Mouse (Mus musculus): ENCODE results near the gene Rnf212.
"Not testable (repeated sequence)": the region's sequence is repeated elsewhere in the genome, so short reads cannot be mapped to it uniquely, and the experiment has no call there.

Rnf212 gene

DNA sequence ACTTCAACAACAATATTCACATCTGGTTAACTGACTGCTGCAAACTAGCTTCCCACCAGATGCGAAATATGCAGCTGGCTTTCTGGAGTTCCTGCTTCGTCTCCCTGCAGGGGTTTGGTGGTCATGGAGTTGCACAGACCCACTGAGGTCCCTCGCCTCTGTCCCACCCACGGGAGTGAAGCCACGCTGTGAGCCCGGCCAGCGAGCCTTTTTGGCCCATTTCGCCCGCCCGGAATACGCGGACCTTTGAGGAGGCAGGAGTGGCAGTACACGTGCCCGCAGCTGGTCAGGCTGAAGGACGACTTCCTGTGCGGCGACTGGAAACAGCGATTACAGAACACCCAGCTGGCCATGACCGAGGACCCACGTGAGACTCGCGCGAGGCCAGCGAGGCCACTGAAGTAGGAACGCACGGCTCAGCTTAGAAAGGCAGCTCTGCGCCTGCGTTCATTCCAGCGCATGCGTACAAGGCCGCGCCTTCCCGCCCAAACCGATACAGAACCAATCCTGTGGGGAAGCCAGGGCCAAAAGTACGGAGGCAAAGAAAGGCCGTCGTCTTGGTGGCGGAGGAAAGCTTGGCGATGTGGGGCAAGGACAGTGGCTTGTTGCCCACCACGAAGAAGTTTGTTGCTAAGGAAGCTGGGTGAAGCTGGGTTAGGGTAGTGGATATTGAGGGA lies at the start of gene Rnf212:
Rnf212 (minus strand) TSS at position 353 of the 677 bp plus-strand sequence.
- DNase-seq = peak in 1 of 2 experiments; percentile 1

DNA sequence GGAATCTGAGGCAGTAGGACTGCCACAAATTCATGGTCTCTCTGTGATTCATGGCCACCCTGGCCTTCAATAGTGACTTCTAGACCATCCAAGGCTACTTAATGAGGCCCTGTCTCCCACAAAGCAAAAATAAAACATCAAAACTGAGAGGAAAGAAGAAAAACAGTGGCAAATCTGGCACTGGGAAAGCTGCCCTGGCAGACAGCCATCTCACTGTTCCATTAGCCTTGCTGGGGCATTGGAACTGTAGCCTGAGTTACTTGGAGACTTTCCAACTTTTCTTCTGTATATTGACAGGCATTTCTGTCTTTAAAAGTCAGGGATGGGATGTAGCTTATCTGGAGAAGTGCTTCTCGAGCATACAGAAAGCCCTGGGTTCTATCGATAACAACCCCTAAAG lies 48.5 kb upstream of the Rnf212 start:
- DNase-seq = peak; percentile 54 to 64

DNA sequence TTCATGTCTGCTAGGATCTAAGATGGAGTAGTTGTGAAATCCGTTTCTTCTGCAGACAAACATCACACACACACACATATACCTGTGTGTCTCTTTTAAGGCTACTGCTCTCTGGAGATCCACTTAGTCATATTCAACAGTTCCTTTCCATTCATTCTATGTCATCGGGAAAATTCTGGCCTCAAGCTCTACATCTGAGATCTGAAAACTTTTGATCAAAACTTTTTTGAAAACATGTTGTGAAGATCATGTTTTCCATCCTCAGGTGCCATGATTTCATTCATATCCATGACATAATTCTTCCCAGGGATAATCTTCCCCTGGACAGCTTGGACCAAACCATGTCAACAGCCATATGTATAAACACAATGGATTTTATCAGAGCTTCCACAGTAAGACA lies 34.0 kb upstream of the Rnf212 start, which contains the start of gene Vmn2r8:
Vmn2r8 (minus strand) TSS at position 101 of the 400 bp plus-strand sequence.
- DNase-seq = not testable (repeated sequence)

DNA sequence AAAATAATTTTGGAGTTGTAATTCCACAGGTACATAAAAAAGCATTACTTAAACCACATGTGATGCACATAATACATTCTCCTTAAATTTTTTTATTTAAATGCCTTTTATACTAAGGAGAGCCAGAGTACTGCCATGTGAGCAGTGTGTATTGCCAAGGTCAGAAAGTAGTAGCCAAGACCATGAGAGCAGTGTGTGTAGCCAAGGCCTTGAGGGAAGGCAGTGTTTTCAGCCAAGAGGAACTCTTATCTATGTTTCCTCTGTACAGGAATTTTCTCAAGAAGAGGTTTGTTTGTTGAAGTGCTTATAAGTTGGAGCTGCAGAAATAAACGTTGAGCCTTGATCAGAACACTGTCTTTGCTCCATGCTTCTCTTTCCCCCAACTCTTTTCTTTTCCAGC lies 28.9 kb upstream of the Rnf212 start:
- DNase-seq = no peak

DNA sequence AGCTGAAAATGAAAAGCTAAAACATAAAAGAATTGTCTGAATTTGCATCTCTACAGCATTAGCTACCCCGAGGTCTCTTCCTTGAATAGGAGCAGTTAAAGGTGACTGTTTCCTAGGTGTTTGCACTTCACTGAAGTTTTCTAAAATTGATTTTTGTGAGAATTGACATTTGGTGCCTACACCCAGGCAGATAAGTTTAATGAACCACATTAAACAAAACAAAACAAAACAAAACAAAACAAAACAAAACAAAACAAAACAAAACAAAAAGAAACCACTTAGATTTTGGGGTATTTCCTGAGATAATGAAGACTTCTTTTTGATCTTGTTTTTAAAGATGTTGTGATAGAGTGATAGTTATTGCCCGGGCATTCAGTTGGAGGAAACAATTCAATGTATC lies 20.5 kb upstream of the Rnf212 start, which contains the start of gene Tmed11:
Tmed11 (minus strand) TSS at position 101 of the 400 bp plus-strand sequence.
- DNase-seq = not testable (repeated sequence)

DNA sequence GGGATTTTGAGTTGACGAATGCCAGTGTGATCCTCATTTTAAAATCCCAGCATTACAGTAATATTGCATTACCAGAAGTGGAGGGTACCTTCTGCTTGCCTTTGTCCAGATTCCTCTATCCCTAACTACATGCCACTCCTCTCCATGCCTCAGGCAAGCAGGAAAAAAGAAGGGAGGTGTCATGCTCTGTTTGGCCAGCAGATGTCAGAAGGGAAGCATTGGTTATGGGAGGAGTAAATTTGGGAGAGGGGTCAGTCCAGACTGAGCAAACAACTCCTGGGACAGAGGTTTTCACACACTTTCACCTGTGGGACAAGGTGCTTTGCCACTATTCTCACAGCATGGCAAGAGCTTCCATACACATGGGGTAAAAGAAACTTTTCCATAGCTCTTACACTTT lies 15.6 kb upstream of the Rnf212 start:
- DNase-seq = peak; percentile 48 to 51

DNA sequence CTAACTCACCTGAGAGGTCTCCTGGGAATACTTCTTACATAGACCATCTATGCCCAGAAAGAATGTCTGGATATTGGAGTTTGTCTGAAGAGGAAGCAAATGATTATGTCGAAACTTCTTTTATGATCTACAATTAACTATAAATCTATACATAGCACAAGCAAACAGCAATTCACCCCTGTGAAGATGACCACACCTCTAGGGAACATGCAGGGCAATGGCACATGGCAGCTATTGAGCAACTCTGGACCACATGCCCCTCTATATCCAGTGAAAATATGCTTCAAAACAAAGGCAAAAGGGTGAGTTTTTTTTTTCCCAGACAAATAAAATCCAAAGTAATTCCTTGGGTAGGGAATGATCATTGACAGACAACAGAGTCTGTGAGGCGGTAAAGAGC lies 14.8 kb downstream of the Rnf212 start:
- no peak for DNase-seq

DNA sequence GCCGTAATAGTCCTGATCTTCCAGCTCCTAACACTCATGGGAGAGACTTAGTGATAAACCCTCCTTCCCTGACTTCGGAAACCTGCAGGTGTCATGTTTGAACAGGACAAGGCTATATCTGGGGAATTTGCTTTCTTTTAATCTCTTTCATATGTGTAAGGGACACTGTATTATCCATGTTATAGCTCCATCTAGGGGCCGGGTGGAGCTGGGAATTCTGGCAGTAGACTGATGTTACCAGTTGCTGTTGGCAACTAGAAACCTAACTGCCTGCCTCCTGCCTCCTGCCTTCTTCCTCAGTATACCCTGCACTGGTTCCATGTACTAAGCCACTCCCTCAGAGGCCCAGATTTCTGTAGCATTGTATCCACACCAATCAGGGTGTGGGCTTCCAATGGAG lies 16.4 kb downstream of the Rnf212 start:
- DNase-seq = peak; percentile 31 to 42

DNA sequence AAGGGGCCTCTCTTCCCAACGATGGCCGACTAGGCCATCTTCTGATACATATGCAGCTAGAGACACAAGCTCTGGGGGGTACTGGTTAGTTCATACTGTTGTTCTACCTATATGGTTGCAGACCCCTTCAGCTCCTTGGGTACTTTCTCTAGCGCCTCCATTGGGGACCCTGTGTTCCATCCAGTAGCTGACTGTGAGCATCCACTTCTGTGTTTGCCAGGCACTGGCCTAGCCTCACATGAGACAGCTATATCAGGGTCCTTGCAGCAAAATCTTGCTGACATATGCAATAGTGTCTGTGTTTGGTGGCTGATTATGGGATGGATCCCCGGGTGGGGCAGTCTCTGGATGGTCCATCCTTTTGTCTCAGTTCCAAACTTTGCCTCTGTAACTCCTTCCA lies 23.5 kb downstream of the Rnf212 start:
- not testable (repeated sequence) for DNase-seq

DNA sequence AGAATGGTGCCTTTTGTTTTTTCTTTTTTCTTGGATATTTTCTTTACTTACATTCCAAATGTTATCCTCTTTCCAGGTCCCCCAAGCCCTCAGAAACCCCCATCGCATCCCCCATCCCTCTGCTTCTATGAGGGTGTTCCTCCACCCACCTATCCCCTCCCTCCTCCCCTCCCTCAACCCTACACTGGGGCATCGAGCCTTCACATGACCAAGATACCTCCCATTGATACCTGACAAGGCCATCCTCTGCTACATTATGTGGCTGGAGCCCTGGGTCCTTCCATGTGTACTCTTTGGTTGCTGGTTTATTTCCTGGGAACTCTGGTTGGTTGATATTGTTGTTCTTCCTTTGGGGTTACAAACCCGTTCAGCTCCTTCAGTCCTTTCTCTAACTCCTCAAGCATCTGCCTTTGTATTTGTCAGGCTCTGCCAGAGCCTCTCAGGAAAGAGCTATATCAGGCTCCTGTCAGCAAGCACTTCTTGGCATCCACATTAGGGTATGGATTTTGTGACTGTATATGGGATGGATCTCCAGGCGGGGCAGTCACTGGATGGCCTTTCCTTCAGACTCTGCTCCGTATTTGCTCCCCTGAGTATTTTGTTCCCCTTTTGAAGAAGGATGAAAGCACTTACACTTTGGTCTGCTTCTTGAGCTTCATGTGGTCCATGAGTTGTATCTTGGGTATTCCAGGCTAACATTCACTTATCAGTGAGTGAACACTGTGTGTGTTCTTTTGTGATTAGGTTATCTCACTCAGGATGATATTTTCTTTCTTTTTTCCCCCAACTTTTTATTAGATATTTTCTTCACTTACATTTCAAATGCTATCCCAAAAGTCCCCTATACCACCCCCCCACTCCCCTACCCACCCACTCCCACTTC lies 24.2 kb downstream of the Rnf212 start:
- DNase-seq = no peak

DNA sequence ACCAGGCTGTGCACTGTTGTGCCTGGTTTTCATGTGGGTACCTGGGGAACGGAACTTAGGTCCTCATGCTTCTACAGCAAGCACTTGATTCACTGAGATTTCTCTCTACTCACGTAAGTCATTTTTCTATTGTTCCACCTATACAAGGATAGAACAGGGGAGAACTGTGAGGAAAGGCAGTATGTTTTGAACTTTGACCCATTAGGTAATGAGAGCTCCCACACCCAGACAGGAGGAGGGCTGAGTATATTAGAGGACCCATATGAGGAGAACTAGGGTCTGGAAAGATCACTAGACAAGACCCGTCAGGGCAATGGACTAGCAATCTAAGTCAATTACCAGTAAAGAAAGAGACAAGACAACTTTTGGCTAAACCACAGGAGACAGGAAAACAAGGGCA lies 30.2 kb downstream of the Rnf212 start:
- DNase-seq = no peak

DNA sequence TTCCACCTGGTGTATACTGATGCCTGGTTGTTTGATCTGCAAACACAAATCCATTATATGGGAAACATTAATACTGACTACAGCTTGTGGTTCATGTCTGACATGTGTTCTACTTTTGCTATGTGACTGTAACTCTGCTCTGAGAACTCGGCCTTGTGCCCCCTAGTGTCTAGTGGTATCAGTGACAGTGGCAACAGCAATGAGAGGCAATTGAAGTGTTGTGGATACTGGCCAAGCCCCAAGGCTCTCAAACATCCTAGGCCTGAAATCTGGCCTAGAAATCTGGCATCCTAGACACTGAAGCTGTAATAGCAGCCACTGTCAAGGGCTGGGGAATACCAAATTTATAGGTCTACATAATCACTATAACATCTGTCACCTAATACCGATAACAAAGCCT lies 30.9 kb downstream of the Rnf212 start:
- peak; percentile 18 to 19 for DNase-seq

DNA sequence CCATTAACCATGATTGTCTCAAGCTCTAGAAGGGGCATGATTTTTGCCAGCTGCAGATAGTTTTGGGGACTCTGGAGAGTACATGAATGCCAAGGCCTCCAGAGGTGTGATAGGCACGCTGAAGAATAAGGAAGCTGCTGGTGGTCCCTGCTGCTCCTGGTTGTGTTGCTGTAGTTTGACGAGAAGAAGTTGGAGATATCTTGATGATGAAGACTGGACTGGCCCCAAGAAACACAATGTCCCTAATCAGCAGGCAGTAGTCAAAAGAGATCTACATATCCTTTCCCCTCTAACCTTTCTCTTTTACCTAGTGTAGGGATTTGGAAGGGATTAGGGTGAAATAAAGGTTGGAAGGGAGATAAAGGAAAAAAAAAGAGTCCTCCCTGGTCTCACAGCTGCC lies 32.2 kb downstream of the Rnf212 start:
- no peak for DNase-seq

DNA sequence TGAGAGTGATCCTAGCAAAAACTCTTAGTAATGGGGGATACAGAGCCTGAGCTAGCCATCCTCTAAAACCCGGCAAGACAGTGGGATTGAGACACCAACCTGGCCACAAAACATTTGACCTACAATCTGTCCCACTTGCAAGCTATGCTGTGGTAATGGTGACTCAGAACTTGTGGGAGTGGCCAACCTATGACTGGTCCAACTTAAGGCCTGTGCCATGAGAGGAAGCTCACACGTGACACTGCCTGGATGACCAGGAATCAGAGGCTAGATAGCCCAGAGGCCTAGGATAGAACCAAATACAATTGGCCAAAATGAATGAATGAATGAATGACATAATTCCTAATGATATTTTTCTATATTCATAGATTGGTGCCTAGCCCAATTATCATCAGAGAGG lies 32.9 kb downstream of the Rnf212 start:
- no peak for DNase-seq

DNA sequence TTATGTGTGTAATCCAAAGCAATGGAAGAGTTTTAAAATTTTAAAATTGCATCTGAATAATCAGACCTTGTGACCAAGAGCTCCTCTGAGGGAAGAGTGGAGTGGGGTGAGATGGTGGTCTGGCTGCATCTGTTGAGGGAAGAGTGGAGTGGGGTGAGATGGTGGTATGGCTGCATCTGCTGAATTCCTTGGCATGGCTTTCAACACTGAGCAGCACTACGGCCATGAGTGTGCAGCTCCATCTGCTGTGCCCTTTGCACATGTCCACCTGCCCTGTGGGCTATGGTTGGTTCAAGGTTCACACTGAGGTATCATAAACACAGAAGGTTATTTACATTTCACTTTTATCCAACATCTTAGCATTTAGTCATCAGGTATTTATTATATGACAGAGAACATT lies 47.4 kb downstream of the Rnf212 start:
- DNase-seq = no peak

DNA sequence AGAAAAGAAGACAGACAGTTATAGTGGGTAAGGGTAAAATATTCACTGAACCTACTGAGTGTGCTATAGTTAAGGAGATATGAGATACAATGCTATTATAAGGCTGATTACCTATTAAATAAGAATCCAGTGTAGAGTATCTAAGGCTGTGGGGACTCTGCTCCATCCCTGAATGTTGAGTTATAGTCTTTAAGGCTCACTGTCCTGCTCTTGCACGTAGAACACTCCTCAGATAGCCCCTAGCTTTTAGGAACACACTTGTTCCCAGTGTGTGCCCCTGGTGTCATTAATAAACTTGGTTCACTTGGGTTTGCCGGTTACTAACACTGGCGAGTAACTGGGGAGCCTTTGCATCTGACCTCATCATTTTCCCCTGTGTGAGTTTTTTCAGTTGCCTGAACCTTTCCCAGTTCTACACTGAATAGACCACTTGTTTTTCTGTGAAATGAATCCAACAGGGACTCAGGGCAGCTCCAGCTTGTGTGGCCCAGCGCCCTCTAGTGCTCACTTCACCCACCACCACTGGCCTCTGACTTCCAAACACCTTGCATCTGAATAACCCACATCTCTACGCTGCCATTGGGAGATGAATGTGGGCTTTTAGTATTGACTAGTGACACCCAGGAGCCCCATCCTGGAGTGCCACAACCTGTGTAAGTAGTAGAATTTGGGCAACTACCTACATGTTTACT lies 48.1 kb downstream of the Rnf212 start:
- DNase-seq = peak; percentile 87 to 89

DNA sequence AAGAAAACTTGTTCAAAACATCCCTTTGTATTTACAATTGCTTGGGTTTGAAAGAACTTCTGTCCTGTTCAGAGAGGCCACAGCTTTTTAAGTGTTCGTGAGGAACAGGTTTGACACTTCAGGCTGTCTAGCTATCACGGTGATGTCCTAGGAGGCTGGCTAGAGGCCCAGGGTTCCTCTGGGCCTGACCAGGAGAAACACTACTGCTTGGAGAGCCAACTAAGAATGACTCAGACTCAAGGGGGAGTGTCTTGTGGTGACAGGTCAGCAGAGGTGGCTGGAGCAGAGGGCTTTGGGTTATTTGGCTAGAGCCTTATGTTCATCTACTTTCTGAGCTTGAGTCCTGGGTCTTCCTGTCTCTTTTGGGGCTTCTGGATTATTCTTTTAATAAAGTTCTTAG lies 50.8 kb downstream of the Rnf212 start:
- no peak for DNase-seq

DNA sequence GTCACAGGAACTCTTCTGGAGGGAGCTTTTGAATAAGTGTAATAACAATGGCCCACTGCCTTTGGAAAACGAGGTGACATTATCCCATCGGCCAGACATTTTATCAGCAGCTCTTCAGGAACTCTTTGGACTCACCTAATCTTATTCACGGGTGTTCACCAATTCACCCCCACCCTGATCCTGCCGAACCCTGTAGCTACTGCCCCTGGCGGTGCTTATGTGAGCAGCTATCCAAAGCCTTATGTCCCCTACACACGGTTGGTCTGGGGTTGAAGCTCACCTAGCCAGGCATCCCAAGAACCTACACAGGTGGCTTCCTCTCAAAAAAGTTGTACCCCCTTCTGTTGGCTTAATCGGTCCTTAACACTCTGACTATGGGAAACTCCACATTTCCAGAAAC lies 55.0 kb downstream of the Rnf212 start:
- no peak for DNase-seq

DNA sequence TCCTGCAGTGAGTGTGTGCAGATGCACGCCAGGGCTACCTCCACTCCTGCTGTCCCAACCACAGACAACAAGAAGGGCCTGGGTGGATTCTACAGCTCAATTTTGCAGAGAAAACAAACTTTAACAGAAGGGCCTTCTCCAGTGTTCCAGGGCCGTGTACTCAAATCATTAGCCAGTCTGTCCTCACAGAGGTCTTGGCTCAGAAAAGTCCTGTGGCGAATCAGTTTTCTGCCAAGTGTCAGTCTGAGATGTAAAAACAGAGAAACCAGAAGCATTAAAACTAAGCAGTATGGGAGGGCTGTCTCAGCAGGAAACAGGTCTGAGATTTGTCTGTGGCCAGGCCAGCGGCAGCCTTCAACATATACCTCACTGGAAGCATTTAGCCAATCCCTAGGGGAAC lies 56.7 kb downstream of the Rnf212 start:
- DNase-seq = peak; percentile 76 to 85

DNA sequence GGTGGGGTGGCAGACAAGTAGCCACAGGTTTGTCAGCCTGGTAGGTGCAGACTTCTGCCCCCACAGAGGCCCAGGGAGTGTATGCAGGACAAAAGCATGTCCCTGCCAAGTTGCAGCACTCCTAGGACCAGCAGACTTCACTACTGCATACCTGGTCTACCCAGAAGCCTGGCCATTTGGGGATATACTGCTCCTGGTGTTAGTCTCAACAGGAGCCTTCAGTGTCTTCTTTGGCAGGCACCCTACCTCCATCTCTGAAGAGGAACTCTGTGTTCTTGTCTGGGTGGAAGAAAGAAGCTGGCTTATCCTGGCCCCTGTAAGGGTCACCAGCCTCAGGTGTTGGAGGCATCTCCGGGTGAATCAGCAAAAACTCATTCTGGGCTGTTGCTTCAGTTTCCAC lies 58.8 kb downstream of the Rnf212 start:
- DNase-seq = no peak

DNA sequence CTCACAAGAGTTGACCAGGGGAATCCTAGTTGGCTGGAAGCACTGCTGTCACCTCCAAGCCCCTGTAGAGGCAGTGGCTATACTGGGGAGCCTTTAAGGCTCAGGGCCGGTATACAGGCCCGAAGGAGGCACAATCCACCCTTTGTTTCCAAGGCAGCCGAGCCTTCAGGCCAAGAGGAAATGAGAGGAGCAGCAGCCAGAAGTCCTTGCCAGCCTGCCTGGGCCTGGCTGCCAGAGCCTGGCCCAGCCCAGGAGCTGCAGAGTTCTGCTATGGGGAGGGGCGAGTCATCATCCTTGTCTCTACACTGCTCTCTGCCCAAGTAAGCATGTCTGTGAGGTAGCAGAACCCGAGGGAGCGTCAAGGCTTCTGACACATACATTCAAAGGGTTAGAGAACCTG lies 60.6 kb downstream of the Rnf212 start:
- peak; percentile 76 to 81 for DNase-seq

DNA sequence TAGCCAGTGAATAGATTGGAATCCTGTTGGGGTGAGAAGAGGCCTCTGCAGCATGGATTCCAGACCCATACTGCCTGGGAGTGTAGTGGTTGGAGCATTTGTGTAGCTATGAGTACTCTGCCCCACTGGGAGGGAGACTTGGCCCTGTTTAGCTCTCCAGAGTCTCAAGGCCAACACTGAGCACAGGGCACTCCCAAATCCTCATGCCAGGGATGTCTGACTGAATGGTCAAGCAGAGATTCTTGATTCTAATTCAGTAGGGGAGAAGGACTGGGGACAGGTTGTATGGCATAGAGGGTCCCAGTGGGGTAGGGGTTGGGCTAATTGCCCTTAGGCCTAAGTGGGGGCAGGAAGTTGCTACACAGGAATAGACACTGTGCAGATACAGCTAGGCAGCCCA lies 61.1 kb downstream of the Rnf212 start:
- DNase-seq = peak; percentile 45 to 46

DNA sequence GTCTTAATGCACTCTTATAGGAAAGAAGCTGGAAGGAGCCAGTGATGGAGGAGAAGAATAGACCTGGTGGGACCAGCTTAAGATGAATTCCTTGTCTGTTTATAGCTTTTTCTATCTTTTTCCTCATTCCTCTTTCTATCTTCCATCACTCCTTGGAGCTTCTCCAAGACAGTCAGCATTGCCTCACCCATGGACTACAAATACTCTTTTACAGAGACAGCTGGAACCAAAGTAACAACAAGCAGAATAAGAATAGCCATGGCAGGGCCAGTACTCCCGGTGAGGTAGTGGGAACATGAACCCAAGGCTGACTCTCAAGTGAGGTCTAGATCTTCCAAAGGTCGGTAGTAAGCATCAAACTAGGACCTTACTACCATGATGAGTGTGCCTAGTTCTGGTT lies 61.7 kb downstream of the Rnf212 start:
- DNase-seq = no peak

All from cerebellum, postnatal 10 days (tissue).